Mouse (Mus musculus) megakaryocyte, embryonic 14.5 days (primary cell): ENCODE data around the gene A430005L14Rik.

Experiments used
- FLI1 ChIP-seq: IDR thresholded peaks from 2 replicates; pipeline ENCODE4 v1.6.1; 2012; ENCODE audit warnings: low read length, inconsistent platforms, mixed read lengths
- GATA1 ChIP-seq: IDR thresholded peaks from 3 replicates; pipeline ENCODE4 v1.6.1; 2012; ENCODE audit warnings: mixed read lengths, low read length, inconsistent platforms, borderline replicate concordance

DNA sequence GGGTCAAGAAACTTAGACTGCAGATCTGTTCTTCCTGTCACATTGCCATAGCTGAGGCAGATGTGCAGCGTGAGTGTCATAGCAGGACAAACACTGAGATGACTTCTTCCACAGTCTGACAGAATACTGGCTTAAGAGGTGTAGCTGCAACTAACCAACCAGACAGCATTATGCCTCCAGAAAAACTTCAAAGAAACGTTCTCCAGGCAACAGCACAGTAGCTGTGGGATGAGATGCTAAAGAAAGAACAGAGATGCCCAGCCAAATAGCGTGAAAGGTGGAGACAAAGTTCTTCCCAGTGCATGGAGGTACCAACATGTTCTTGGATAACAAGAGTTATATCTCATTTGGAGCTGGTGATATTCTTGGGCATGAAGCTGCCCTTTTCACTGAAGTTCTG is 5.9 kb upstream of the A430005L14Rik start:
- no peak for TF ChIP-seq GATA1
- TF ChIP-seq FLI1, result no peak
